Mouse (Mus musculus) ES-Bruce4 (cell line): Measurements from ENCODE around the gene Cib4.

Experiments used
- CTCF ChIP-seq: IDR thresholded peaks from one replicate; pipeline ENCODE4 v1.8.1; 2011; ENCODE audit warnings: low read depth, low read length
- POLR2A ChIP-seq: IDR thresholded peaks from one replicate; pipeline ENCODE4 v1.8.1; 2011; ENCODE audit warnings: low read length; ENCODE audit not compliant: insufficient read depth

DNA sequence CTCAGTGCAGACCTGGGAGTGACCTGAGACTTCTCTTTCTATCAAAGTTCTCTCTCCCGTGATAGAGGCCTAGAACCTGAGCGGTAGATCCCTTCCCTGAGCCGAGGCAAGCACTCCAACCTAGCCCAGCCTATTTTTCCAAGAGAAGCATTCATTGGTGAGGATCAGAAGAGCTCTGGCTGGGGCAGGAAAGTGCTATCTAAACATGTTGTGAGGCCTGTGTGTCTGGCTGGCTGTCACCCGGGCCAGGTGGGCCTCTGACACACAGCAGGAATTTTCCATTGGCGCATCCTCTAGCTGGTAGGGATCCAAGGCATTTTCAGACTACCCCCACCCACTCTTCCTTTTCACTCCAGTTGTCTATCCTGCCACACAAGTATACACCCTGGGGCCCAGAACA lies 26.2 kb upstream of the Cib4 start:
- TF ChIP-seq CTCF: no peak
- TF ChIP-seq POLR2A: no peak
